Mouse (Mus musculus): ENCODE measurements at regions not wholly inside any gene's neighbourhood (a gene's known extent, or its start where the extent isn't known, plus 50 kb on each side); places are given as distances from the start of the nearest gene placed in this dataset.

- TF ChIP-seq MAX (IDR thresholded peaks at IDR 0.05), result no peak
- TF ChIP-seq USF1 (IDR thresholded peaks at IDR 0.05; ENCODE audit: low read depth), result no peak
- no peak for TF ChIP-seq MYOD1 (IDR thresholded peaks at IDR 0.05; ENCODE audit: control insufficient read depth, insufficient read length, low read depth)
- no peak for TF ChIP-seq FOSL1 (IDR thresholded peaks at IDR 0.05; ENCODE audit: insufficient read depth, low read length, poor library complexity, severe bottlenecking)
- no peak for TF ChIP-seq MYOG (IDR thresholded peaks at IDR 0.05; ENCODE audit: control insufficient read depth, extremely low read depth, insufficient read length)
- TF ChIP-seq CTCF (IDR thresholded peaks at IDR 0.05; ENCODE audit: control insufficient read depth, insufficient read depth, insufficient read length), result no peak
- TF ChIP-seq CEBPB (IDR thresholded peaks at IDR 0.05; ENCODE audit: low read depth), result no peak
Observed at GRCm38 (mm10) chr1:35274978-35275377, 425.2 kb downstream of the Plekhb2 start.

More at GRCm38 (mm10) chr1:35274978-35275377, 425.2 kb downstream of the Plekhb2 start:
- no peaks in the 10 kb centered on the region for H3K27me3 ChIP-seq (ENCODE audit: control insufficient read depth, insufficient read depth, insufficient read length)
- no peak overlapping the region for H3K4me3 ChIP-seq (ENCODE audit: insufficient read depth, poor library complexity, severe bottlenecking)
- no peaks in the 10 kb centered on the region for H3K79me3 ChIP-seq (ENCODE audit: low read depth)
- H3ac ChIP-seq (ENCODE audit: control insufficient read depth, insufficient read length, low read depth), result no peak overlapping the region
- no peaks in the 10 kb centered on the region for H3K36me3 ChIP-seq (ENCODE audit: control insufficient read depth, insufficient read depth)
- no peaks in the 10 kb centered on the region for H3K79me2 ChIP-seq (ENCODE audit: control insufficient read depth, insufficient read depth)

All from C2C12 (cell line).